Mouse (Mus musculus): ENCODE measurements around the gene Rsc1a1. TPM values are rescaled to one million over a fixed set of nuclear protein-coding genes. Genes with fewer than 3 reads are reported as not detected.
A peak's percentile ranks its signal among the peaks of the same experiment; 100 is the strongest.

The Rsc1a1 gene
- 1 to 10 TPM in 2 of 4 experiments, not detected in 2; 1.2 to 4.0 TPM for total RNA-seq (2022)

DNA sequence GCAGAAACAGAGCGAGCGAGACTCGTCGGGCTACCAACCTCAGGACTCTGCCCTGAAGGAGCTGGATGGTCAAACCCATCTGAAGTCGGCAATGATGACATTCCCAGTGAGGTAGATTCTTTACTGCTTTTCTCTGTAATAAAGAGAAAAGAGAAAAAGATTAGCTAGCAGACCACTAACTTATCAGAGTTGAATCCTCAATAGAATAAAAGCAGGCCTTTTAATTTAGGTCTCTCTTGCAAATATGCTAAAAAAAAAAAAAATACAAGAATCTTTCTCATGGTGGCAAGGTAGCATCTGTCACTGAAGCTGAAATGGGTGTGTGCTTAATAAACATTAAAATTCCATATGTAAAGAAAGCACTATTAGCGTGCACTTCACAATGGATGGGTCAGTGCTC lies at the start of gene Rsc1a1:
Rsc1a1 (minus strand) TSS at position 101 of the 400 bp plus-strand sequence.
- no peak for DNase-seq (ENCODE audit: low spot score)

- DNase-seq (ENCODE audit: low spot score) = no peak
Observed at GRCm38 (mm10) chr4:141735206-141735560, 49.8 kb upstream of the Rsc1a1 start.

- DNase-seq (ENCODE audit: low spot score) = peak; percentile 93
Observed at GRCm38 (mm10) chr4:141734446-141735205, 49.2 kb upstream of the Rsc1a1 start.

GRCm38 (mm10) chr4:141731766-141732165 lies 46.4 kb upstream of the Rsc1a1 start:
- no peak for DNase-seq (ENCODE audit: low spot score)

DNA sequence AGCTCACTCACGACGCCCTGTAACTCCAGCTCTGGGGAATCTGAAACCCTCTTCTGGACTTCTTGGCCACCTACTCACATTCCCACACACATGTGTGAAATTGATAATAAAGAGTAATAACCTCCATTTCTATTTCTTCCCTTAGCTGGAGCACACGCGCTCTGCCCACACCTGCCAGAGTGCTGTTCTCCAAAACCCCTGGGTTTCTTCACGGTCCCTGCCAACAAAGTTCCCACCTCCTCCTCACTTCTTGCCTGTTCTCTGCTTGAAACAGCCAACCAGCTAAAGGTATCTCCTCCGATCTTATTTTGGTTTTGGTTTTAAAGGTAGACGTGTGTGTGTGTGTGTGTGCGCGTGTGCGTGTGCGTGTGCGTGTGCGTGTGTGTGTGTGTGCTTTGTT lies 45.0 kb upstream of the Rsc1a1 start:
- DNase-seq (ENCODE audit: low spot score) = no peak

- DNase-seq (ENCODE audit: low spot score) = no peak
Observed at GRCm38 (mm10) chr4:141729266-141729665, 43.9 kb upstream of the Rsc1a1 start.

DNA sequence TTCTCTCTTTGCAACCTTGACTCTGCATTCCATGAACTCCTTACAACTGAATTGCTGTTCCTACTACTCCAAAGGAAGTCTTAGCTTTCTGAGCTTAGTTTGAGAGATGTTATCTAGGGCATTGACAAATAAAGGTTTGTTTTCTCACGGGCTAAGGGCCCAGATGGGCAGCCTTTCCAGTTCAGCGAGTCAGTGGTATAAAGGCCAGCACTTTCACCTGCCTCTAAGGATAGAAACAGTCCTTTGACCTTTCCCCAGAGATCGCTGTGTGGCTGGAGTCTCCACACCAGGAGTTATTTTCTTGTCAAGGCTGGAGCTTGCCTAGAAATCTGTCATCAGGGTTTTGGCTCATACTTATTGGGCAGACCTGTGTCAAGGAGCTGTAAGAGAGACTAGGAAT lies 40.3 kb upstream of the Rsc1a1 start:
- DNase-seq (ENCODE audit: low spot score) = no peak

- no peak for DNase-seq (ENCODE audit: low spot score)
Observed at GRCm38 (mm10) chr4:141725277-141725676, 39.9 kb upstream of the Rsc1a1 start.

- no peak for DNase-seq (ENCODE audit: low spot score)
Observed at GRCm38 (mm10) chr4:141724594-141724993, 39.2 kb upstream of the Rsc1a1 start.

DNA sequence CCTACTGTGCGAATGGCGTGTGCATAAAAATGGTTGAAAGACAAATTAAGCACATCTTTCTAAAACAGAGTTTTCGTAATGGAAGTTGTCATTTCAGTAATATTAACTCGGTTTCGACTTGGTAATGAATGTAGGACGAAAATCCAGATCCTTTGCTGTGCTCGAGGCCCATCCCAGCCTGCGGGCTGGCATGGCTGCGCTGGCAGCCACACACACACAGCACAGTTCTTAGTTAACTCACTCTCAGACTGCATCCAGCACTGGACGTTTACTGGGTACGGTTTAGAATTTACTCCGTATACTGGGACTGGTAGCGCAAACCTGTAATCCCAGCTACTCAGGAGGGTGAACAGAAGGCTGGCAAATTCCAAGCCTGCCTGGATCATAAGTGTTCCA lies 38.3 kb upstream of the Rsc1a1 start:
- DNase-seq (ENCODE audit: low spot score) = no peak

DNA sequence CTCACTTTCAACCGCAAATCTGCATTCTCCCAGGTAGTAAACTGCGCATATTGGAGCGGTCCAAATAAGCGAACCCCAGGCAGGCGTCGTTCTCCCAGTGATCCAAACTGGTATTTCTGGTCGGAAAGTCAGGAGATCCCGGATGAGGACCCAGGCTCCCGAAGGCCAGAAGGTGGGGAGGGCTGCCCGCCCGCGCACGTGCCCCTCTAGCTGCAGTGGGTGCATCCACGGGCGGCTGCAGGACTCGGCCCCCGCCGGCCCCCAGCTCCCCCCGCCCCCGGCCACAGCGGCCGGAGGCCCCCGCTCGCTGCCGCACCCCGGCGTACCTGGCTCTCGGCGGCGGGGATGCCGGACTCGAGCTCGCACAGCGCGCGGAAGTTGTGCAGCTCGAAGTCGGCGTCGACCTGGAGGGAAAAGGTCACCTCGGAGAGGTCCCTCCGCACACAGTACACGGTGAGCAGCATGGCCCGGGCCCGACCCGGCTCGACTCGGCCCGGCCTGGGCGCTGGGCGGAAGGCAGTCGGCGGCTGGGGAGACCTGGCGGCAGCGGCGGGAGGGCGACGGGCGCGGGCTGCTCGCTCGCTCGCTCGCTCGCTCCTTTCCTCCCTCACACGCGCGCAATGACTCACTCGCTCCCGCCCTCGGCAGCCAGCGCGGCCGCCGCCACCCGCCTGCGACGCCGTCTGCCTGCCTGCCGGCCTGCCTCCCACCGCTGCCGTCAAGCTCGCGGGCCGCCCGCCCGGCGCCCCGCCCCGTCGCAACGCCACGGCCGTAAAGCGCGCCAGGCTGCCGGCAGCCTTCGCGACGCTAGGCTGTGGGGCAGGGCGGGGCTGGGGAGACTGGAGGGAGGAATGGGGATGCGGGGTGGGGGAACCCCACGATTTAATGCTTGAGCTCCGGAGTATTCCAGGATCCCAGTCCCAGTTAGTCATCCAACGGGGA lies 37.6 kb upstream of the Rsc1a1 start, which contains the start of gene Ddi2:
Ddi2 (minus strand) TSS at position 689 of the 942 bp plus-strand sequence.
- peak; percentile 84 for DNase-seq (ENCODE audit: low spot score)

DNA sequence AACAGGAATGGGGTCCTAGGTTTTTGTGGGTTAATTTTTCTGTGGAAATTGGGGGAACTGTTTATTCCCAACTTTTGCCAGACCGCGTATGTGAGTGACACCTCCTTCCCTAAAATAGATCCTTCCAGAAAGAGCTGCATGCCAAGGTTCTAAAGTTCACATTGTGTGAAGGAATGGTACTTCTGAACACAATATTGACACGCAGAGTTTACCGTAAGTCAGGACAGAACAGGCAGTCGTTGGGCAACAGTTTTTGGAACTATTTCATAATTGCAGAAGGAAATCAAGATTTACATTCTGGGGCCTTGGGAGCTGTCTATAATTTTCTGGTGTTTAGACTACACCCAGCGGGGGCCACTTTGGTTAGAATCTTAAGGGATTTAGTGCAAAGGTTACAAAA lies 36.6 kb upstream of the Rsc1a1 start:
- no peak for DNase-seq (ENCODE audit: low spot score)

DNA sequence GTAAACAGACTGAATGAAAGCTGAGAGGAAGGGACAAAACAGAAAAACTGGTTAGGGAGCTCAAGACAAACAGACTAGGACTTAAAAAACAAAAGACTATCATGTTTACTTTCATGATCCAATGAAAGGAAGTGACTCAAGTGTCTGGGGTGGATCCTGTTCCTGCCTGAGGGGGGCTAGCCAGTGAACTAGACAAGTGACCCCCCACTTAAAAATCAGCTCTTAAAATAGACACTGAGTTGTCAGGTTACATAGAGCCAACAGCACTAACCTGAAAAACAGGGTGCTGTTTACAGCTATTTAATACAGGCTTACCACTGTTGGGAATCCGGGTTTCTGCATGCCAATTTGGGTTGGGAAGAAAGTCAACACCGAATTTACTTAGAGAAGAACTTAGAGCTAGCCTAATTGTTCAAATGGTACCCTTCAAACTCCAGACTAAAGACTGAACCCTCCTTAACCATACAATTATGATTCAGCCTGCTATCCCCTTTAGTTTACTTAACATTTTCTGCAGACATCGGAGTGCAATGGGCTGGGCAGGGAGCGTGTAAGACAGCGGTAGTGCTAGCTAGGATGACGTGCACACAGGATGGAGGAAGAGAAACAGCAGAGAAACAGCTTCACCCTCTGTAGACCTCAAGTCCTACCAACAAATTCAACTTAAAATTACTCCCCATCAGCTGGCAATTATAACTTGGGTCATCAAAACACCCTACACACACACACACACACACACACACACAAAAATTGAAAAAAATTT lies 35.5 kb upstream of the Rsc1a1 start:
- DNase-seq (ENCODE audit: low spot score) = no peak

GRCm38 (mm10) chr4:141719304-141719703 lies 33.9 kb upstream of the Rsc1a1 start:
- no peak for DNase-seq (ENCODE audit: low spot score)

DNA sequence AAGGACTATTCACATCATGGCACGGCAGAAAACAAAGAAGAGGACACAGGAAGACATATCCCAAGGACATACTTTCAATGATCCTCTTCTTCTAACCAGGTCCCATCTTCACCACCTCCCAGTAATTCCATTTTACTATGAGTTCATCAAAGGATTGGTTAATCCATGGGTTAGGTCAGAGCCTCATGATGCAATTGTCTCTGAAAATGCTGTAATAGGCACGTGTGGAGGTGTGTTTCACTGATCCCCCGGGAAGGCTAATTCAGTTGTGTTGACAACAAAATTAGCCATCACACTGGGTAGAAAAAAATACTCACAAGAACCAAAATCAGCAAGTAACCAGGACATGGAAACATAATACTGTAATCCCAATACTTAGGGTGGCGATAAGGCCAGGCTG lies 32.2 kb upstream of the Rsc1a1 start:
- no peak for DNase-seq (ENCODE audit: low spot score)

- DNase-seq (ENCODE audit: low spot score) = no peak
Observed at GRCm38 (mm10) chr4:141715027-141715426, 29.6 kb upstream of the Rsc1a1 start.

DNA sequence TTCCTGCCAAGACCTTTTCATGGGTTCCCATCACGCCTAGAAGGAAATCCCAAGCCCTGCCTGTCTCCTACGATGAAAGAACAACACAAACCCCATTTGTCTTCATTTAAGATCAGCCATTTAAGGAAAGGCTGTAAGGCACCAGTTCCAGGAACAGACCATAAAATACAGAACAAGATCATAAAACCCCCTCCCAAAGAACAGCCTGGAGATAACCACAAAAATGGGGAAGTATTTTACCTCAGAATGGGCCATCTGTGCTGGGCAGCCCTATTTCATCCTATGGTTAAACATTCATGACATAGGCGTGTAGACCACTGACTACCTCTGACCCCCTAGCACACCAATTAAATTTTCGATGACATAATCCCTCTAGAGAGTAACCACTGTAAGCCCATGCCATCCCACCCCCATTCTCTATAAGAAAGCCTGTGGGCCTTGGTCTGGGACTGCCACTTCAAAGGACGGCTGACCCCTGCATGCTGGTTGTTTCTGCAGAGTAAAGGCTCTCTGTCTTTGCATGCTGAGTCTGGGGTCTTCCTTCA lies 28.3 kb upstream of the Rsc1a1 start:
- no peak for DNase-seq (ENCODE audit: low spot score)

DNA sequence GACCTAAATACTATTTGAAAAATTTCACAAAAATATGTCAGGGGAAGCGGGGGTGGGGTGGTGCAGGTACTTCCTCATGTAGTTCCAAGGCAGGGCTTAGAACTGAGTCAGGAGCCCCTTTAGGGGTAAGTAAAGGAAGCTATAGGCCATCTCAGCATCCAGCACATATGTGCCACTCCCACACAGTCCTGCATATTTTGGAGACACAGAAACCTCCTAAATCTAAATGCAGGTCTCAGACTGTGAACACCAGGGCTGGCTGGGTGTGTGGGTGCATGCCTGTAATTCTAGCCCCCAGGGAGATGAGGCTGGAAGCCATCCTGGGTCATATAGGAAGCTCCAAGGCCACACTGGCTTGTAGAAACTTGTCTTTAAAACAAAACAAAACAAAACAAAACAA lies 25.9 kb upstream of the Rsc1a1 start:
- DNase-seq (ENCODE audit: low spot score) = no peak

GRCm38 (mm10) chr4:141708971-141709370 lies 23.6 kb upstream of the Rsc1a1 start:
- DNase-seq (ENCODE audit: low spot score) = no peak

- DNase-seq (ENCODE audit: low spot score) = no peak
Observed at GRCm38 (mm10) chr4:141708005-141708404, 22.6 kb upstream of the Rsc1a1 start.

- DNase-seq (ENCODE audit: low spot score) = no peak
Observed at GRCm38 (mm10) chr4:141705331-141705730, 19.9 kb upstream of the Rsc1a1 start.

DNA sequence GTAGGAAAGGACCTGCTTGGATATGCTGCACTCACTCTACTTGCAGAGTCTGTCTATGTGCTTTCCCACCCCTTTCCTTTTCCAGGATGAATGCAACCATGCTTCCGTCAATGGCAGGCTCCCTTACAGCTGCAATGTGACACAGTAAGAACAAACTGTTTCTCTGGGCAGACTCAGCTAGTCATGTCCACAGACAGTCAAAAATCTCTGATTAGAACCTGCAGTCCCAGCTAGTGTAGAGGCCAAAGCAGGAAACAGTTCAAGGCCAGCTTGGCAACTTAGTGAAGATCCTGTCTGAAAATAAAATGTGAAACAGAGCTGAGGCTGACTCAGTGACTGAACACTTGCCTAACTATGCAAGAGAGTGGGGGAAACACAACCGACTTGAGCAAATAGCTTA lies 19.2 kb upstream of the Rsc1a1 start:
- peak; percentile 54 for DNase-seq (ENCODE audit: low spot score)

All from heart, adult 8-10 months (tissue).